Mouse (Mus musculus) CH12F3 (cell line): ENCODE data around the gene Ablim1.

Experiments used
- in situ Hi-C: fragments of 300-500 bp; cut with MboI; formaldehyde crosslinking; loops from 2 replicates; pipeline ENCODE4 v1.14.3; 2020; ENCODE audit warnings: low sequenced_read_pairs

The Ablim1 gene

DNA sequence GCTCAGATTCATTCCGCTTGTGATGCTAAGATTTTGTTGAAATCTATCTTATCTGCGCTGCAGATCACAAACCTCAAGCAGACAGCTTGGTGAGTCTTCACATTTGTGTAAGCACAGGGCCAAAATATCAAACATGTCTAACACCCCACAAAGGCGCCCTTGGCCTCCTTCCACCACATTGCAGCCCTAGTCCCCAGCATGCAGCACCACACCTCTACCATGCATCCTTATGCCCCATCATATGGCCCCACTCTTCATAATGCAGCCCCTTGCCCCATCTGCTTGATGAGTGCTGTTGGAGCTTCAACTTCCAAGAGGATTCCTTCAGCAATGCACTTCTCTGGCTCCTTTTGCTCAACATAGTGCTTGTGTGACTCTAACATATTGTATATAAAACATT lies 85.6 kb downstream of the Ablim1 start:
- in situ Hi-C loops, result no loop called here

DNA sequence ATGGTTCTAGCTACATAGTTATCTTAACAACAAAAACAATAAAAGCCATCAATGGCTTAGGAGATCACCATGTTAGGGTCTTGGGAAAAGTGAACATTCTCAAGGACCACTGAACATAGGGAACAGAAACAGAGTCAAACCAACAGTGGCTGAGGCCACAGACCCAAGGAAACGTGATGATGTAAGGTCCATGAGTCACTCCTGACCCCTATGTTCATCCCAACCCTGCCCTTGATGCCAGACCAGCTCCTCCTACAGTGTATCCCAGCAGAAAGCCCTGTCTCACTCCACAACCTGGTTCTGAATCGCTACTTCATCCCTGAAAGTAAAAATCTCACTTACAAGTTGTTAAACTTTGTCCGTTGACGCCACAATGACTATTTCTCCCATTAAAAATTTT lies 86.1 kb downstream of the Ablim1 start:
- in situ Hi-C loops, result no loop called here

DNA sequence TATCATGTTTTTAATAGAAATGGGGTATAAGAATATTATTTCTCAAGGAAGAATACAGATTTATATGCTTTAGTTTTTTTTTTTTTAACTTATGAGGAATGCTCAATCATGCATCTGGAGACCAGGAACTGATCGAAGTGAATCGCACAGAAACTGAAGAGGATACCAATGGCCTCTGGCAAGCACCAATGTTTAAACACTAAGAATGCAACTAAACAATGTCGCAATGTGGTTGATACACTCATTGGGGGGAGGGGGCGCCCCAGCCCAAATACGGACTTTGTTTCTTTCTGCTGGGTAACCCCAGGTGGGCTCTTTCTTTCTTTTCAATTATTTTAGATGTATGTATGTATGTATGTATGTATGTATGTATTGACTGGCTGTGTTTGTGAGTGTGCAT lies 90.3 kb downstream of the Ablim1 start:
- in situ Hi-C loops, result no loop called here

DNA sequence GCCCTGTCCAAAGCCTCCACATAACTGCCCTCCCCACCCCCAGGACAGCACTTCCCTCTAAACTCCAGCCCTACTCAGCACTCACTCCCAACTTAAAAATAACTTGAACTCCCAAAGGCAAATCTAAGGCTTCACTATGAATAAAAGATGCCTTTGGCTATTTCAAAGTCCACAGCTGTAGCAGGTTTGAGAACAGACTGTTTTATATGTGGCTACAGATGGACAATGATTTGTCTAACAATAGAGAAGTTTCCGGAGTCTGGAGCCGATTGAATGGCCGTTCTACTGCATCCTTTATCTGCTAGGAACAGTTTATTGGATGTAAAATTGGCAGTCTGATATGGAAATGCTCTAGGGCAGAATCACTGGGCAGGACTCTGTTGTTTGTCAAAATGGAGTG lies 91.0 kb downstream of the Ablim1 start:
- in situ Hi-C loops, result no loop called here

DNA sequence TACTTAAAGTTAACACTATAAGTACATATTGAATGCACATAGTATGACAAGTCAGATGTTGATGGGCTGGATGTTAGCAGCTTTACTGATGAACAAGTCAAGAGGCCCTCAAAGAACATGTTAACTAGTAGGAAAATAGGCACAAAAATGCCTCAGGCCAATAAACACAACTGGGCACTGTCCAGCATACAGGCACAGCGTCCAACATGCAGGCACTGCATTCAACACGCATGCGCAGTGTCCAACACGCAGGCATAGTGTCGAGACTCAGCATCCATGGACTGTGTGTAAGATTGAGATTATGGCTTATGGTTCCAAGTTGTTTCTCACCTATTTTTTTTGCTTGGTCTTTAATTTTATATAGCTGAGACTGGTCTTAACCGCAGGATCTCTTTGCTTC lies 92.1 kb downstream of the Ablim1 start:
- in situ Hi-C loops, result no loop called here

DNA sequence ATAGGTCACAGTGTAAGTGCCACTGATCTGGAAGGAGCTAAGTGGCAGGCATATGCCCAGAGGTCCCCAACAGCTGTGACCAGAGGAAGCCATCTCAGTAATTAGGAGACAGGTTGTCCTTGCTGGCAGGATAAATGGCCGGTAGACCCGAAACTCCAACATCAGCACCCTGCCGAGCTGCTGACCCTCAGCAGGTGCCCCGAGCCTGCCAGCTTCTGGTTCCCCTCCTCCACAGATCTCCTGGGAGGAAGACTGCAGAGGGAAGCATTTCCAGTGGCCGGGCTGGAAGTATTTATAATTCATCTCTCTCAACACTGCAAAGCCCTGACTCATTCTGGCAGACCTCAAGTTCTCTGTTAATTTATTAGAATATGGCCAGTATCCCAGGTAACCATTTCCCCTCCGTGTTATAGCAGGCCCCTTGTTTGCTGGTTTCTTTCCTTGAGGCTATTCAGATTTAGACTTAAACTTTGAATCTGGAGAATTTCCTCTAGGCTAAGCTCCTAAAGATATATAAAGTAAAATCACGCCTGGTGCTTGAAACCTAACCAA lies 93.0 kb downstream of the Ablim1 start:
- in situ Hi-C loops, result no loop called here

DNA sequence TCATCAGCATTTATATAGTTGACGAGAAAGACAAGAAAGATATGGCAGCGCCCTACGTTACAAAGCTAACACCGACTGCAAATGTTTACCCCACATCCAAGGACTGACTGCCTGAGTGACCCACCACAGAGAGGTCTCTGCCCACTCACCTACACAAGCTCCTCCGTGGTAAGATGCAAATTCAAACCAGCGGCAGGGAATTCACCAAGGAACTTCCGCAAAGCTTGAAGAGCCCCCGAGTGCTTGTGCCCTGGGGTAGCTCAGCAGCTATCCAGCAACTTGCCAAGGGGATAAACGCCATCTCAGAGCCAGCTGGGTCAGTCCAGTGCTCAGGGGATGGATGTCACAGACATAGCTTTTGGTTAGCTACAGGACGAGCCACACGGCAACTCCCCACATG lies 95.0 kb downstream of the Ablim1 start:
- in situ Hi-C loops, result no loop called here

DNA sequence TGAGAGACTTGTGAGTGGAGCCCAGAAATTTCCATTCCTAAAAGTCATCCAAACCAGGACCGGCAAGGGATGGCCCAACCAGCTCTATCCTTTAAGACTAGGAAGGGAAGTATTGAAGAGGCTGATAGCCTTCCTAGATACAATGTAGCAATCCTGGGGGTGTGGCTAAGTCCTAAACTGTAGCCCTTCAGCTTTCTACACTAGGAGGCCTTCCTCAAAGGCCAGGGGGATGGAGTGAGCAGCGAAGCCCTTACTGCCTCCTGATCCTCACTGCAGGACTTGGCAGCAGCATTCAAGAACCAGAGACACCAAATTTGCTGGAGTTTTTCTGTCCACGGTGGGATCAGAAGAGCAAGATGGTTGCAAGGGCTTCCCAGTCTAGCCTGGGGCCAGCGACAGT lies 97.6 kb downstream of the Ablim1 start:
- in situ Hi-C loops, result no loop called here

DNA sequence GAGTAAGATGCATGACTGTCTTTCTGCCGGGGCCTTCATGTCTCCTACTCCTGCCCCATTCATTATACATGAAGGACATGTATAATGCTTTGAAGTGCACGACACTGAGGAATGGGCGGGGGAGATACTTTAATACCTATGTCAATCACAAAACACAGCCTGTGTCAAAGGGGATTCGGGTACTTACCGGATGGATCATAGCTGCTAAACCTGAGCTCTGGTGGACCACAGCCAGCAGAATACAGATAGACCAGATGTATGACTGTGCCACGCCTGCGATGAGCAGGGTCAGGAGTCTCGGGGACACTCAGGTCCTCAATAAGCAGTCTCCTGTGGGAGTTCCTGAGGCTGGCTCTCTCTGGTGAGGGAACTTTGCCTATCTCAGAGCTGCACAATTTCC lies 99.2 kb downstream of the Ablim1 start:
- in situ Hi-C loops, result no loop called here

DNA sequence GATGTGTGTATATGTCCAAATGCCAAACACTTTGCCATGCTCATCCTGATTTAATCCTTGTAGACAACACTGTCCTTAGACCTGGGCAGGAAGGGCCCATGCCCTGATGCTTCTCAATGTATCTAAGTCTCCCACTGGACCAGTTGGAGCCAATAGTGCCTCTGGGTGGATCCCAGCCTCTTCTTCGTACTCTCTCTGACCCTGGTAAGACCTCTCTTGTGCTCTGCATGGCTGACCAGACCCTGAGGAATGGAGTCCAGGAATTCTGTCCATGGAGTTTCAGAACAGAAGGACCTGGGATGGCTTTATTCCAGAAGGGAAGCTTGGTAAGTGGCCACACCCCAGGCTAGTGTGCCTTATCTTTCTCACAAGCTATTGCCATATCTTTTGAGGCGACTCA lies 102.3 kb downstream of the Ablim1 start:
- in situ Hi-C loops, result no loop called here

DNA sequence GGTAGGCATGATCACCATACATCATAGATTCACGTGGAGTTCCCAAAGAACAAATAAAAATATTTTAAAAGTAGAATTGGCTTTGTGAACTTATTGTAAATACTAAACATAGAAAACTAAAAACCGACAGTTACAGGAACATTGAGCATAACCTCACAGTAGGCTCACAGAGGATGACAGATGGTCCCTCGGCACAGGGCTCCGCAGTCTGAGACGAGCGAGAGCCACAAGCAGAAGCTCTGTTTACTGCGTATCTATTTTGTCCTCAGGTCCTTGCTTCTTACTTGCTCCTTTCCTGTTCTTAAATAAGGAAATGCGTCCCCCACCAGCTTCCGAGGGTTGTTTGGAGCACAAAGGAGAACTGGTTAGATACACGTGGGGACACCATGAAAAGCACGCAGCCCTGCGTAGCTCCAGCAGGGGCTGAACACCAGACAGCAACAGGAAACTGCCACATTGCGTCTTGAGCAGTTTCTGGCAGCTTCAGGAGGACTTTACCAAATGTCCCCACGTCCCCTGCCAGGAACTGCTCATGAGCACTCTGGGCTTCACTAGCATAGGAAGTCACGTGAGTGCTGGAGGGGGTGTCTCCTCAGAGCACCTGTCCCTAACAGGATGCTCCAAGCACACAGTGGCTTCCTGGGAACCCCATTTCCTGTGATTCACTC lies 103.1 kb downstream of the Ablim1 start:
- in situ Hi-C loops, result no loop called here

DNA sequence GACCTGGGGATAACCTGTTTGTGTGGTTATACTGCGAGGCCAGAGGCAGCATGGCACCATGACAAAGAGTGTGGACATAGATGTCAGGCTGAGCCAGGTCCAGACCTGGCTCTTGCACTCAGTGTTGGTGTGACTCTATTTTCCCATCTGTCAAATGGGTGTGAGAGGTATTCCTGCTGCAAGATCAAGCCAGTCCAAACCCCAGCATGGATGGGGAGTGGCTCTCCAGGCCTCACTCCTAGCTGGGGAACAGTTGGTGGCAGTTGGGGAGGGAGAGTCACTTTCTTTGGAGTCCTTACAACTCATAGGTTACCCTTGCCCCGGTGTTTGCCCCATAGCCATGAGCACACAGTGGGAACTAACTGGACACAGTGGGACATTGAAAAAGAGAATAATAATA lies 103.8 kb downstream of the Ablim1 start:
- in situ Hi-C loops, result no loop called here

DNA sequence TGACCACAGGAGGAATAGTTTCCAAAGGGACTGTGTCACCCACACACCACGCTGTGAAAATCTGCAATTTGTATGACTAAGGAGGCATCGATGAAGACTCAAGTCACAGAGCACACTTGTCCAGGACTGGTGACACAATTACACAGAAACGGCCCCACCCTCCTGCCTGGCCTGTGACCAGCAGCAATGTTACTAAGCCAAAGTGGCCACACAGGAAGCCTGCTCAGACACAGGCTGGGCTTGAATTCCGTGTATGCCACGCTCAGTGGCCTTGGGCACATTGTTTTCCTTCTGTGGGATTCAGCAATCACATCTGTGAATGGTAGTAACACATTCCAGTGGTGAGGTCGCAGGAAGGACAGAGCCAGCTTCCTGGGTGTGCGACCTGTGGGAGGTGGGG lies 110.6 kb downstream of the Ablim1 start:
- in situ Hi-C loops, result no loop called here

DNA sequence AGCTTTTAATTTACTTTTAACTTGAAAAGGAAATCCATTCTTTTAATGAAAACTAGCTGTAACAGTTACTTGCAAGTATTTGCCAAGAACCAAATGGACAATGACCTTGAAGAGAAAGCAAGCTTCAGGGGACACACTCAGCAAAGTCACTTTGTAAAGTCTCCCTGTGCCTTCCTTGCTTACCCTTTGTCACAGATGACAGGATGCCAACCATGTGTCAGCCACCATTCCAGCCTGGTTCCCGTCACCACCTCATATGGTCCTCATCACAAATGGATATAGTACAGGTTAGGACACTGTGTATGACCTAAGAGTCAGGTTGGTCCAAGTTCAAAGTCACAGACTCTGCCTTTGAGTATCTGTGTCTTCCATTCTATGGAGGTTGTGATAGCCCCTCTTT lies 112.2 kb downstream of the Ablim1 start:
- in situ Hi-C loops, result no loop called here

DNA sequence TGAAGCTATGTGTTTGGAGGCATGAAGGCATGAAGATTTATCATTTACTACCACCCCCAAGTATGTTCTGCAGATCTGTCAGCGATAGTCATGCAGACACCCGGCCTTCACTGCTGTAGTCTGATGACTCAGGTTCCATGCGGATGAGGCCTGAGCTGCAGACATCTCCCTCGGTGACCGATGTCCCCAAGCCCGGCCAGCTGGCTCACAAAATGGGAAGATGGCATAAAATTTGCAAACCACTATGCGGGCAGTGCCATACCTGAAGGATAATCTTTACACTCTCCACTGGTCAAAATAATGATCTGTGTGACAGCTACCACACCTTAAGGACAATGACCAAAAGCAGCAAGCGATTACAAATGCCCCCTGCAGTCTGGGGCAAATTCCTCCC lies 113.6 kb downstream of the Ablim1 start:
- in situ Hi-C loops, result no loop called here

DNA sequence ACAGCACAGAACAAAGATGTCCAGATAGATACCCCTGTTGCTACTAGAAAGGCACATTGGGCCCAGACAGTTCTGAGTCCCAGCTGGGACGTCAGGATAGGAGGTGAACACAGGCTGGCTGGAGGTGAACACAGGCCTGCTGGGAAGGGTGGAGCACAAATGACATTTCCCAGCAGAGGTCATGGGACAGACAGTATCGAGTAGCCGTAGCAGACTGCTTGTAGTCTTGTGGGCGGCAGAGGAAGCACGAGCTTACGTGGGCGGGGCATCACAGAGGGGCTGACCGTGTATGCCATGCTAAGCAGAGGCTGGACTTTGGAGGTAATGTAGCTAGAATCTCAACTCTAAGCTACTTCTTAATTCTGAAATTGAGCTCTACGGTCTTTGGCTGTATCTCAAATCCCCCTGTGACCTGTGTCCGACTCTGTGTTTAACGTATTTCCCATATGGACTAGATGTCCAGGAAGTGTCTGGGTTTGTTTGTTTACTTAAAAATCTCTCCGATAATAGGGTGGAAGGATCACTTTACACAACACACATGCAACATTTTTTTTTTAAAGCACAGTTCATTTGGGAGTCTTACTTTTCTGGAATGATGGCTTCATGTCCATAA lies 114.1 kb downstream of the Ablim1 start:
- in situ Hi-C loops, result no loop called here

DNA sequence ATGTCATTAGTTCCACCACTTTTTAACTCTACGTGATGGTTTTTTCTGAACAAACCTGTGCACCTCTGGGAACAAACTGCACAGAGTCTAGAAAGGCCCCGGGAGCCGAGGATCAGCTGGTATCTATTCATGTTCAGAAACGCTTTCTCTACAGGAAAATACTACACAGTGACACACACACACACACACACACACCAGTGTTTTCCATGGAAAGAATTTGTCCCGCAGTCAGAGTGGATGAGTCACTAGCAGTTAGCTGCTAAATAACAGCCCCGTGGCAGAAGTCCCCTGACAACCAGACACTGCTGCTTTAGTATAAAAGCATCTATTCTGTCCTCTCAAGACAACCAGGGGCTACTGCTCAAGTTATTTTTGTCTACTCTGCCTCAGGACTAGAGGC lies 115.4 kb downstream of the Ablim1 start:
- in situ Hi-C loops, result no loop called here

DNA sequence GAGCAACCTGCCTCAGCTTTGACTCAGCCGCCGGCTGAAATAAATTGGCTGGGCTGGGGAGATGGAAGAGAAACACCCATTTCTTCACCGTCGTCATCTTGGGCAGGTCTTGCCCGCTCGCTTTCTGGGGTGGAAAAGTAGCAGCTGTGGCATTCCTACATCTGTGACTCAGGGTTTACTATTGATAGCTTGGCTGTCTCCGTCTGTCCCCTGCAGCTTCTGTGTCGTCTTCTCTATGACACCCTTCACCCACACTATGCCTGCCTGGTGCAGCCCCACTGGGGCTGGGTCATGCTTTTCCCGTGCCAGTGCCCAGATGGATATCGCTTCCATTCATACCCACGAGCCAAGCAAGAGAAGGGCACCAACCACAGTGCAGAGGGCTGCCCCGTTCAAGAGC lies 116.2 kb downstream of the Ablim1 start:
- in situ Hi-C loops, result no loop called here

DNA sequence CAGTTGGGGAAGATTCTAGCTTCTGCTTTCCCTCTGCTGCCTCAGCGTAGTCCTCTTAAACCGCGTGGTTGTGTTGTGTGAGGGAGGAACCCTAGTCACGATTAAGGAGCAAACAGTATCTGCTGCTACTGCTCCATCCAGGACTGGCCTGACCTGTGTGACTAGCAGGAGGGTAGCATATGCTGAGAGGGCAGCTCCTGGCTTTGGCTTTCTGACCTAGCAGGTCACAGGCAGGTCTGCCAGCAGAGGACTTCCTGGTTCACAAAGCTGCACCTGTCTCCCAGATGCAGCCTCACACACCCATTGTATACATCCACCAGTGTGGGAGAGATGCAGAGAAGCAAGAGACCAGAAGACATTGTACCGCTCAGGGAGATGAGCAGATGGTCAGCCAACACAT lies 116.7 kb downstream of the Ablim1 start:
- in situ Hi-C loops, result no loop called here

DNA sequence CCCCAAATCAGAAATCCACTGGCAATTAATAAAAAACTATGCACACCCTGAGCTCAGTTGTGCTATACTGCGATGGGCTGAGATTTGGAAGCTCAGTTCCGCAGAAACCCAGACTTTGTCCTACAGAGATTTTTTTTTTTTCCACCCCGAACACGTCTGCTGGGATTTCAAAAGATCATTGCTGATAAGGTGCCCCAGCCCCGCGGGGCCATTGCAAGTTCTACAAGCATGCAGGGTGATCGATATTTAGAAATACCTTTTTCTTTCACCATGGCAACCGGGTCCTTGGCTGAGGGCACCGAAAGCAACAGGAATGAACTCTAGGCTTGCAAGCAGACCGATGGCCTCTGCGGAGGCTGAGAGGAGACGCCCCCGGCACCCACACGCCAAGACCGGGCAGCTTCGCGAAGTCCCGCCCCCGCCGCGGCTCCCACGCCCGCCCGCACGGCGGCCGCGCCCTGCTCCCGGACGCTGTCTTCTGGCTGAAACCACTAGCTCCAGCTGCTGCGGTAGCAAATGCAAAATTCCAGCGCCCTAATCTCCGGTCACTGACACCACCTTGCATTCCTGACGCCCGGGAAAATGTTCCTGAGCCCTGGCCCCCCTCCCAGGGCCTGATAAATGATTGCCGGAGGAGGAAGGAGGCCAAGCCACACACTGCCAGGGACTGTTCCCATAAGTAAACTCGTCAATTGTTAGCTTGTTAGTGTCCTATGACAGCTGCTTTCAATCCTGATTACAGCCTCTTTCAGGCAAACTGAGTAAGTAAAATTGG lies 117.5 kb downstream of the Ablim1 start:
- in situ Hi-C loops, result no loop called here

DNA sequence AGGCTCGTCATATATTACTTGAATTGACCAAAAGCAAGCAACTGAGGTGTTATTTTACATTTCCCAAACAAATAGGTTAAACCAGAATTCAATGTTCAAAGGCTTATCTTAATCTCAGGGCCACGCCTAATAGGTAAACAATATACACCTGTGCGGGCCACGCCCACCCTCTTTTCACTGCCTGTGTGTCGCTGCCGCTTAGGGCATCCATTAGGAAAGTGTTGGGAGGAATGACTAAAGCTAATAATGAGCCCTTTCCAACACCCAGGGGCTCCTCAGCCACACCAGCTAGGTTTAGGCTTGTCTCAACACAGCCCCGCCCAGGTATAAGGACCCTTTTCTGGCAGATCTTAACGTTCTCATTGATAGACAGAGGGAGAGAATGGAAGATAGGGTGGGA lies 118.1 kb downstream of the Ablim1 start:
- in situ Hi-C loops, result no loop called here
